Mouse (Mus musculus) right cerebral cortex, postnatal 10 days (tissue): ENCODE data around the gene Mlxipl.
"Not testable (repeated sequence)": the region's sequence is repeated elsewhere in the genome, so short reads cannot be mapped to it uniquely, and the experiment has no call there.

Source experiments
- DNase-seq, 2 experiments: peaks; one replicate each; pipeline ENCODE4 v3.0.0; 2021; ENCODE audit warnings: low spot score in 2 of 2

Mlxipl gene

DNA sequence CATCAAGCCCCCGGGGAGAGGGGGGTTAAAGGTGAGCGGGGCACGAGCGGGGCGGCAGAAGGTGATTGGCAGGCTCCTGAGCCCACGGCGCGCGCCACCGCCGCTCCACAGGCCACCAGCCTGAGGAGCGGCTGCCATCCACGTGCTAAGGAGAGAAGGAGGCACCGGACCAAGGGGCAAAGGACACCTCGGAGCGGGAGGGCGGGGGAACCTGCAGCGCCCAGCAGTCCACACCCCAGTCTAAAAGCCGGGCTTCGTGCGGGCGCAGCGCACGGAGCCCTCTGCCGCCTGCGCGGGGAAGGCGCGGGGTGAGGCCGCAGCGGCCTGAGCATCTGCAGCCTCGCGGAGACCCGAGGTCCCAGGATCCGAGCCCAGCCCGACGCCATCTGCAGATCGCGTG is at the start of gene Mlxipl:
Mlxipl (plus strand) TSS at position 238 of the 400 bp plus-strand sequence.
- DNase-seq: no peak

DNA sequence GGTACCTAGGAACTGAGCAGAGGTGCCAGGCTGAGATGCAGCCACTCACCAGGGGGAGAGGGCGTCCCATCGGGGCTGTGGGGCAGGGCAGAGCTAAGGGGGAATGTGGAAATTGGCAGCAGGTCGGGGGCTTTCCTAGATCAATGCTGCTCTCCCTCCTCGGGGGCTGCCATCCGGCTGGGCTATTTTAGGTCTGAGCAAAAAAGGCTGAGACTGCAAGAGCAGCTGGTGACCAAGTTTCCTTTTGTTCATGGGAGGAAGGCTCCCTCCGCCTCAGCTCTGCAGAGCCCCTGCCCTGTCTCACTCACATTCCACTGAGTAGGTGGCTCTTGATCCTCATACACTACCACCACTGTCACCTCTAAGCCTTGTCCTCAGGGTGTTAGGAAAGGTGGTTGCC is 49.6 kb upstream of the Mlxipl start:
- peak; percentile 62 to 81 for DNase-seq

GRCm38 (mm10) chr5:135040777-135041176 is 48.9 kb upstream of the Mlxipl start:
- DNase-seq: peak in 1 of 2 experiments; percentile 60

DNA sequence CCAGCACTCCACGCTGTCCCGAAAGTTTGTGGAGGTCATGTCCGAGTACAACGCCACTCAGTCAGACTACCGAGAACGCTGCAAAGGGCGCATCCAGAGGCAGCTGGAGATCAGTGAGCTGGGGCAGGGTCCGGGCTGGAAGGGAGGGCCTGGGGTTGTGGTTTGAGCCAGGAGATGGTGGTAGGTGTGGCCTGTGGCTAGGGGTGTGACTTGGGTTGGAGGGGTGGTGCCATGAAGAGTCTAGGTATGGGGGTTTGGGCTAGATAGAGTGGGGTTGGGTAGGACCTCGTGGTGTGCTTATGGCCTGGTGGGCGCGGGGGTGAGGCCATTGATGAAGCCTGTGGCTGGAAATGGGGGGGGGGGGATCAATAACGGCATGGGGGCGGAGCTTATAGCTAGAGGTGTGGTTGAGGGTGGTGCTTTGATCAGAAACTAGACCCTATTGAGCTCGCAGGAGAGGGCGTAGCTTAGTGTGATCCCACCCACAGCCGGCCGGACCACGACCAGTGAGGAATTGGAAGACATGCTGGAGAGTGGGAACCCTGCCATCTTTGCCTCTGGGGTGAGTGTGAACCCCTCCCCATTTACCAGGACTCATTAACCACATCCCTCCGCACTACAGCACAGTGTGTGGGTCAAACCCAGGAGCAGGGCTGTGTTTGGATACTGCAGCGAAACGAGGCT is 47.4 kb upstream of the Mlxipl start:
- no peak for DNase-seq

DNA sequence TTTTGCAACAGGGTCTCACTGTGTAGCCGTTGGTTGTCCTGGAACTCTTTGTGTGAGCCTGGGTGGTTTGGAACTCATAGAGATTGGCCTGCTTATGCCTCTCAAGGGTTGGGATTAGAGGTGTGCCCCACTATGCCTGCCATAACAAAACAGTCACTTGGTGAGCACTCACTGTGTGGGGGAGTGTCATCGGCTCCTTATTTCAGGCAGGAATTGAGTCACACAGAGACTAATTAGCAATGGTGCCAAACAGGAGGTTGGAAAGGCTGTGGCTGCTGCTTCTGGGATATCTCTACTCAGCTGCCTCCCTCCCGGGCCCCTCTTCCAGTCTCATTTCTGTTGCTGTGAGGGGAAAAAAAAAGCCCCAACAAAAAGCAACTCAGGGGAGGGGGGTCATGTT is 45.1 kb upstream of the Mlxipl start:
- no peak for DNase-seq

- no peak for DNase-seq
Measured at GRCm38 (mm10) chr5:135048539-135048938, 41.2 kb upstream of the Mlxipl start.

DNA sequence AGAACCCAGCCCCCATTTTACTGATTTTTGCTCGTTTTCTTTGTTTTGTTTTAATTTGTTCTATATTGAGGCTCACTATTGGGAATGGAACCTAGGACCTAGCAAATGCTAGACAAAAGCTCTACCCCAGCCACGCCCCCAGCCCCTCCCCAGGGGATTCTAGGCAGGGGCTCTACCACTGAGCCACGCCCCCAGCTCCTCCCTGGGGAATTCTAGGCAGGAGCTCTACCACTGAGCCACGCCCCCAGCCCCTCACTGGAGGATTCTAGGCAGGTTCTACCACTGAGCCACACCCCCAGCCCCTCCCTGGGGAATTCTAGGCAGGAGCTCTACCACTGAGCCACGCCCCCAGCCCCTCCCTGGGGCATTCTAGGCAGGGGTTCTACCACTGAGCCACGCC is 40.4 kb upstream of the Mlxipl start:
- not testable (repeated sequence) for DNase-seq

GRCm38 (mm10) chr5:135053356-135053755 is 36.3 kb upstream of the Mlxipl start:
- no peak for DNase-seq

- peak; percentile 99 for DNase-seq
Measured at GRCm38 (mm10) chr5:135063629-135064381, 25.9 kb upstream of the Mlxipl start, which contains the start of gene Dnajc30. Gene Dnajc30 (plus strand): TSS chr5:135064202.

DNA sequence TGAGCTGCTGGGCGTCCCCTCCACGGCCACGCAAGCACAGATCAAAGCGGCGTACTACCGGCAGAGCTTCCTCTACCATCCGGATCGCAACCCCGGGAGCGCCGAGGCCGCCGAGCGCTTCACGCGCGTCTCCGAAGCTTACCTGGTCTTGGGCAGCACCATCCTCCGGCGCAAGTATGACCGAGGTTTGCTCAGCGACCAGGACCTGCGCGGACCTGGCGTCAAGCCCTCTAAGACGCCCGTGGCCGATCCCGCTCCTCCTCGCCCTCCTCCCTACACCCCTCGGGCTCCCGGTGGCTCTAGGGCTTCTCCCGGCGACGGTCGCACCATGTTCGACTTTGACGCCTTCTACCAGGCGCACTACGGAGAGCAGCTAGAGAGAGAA is 25.3 kb upstream of the Mlxipl start:
- peak in 1 of 2 experiments; percentile 57 for DNase-seq

GRCm38 (mm10) chr5:135064909-135065446 is 24.7 kb upstream of the Mlxipl start, which contains the start of gene Bud23:
Gene Bud23 (minus strand): TSS chr5:135064959.
- DNase-seq: not testable (repeated sequence)

GRCm38 (mm10) chr5:135066008-135066407 is 23.7 kb upstream of the Mlxipl start:
- no peak for DNase-seq

DNA sequence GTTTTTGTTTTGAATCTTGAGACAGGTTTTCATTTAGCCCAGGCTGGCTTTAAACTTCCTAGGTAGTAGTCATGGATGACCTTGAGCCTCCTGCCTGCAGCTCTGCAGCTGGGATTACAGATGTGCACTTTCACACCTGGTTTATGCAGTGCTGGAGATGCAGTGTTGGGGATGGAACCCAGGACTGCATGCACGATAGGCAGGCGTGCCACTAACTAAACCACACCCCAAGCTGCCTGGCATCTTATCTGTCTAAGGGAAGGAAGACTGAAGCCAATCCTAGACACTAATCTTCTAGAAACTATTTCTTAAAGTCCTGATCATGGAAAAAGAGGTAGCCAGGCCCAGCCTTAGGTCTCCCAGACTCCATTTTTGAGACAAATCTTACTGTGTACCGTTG is 19.2 kb upstream of the Mlxipl start:
- no peak for DNase-seq

DNA sequence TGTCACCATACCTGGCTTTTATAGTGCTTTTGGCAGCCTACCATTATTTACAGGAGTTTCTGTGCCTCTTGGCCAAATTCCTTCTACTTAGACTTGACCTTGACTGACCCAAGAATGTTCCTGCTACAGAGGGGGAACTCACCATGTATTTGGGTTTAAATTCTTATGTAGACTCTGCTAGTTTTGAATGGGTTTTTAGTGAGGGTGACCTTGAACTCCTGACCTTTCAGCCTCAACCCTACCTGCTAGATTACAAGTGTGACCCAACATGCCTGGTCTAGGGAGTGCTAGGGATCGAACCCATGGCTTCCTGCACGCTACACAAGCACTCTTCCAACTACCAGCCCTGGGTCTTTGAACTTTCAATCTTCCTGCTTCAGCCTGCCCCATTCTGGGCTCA is 17.6 kb upstream of the Mlxipl start:
- no peak for DNase-seq

GRCm38 (mm10) chr5:135072720-135073119 is 17.0 kb upstream of the Mlxipl start:
- DNase-seq: no peak

GRCm38 (mm10) chr5:135073349-135074150 is 16.1 kb upstream of the Mlxipl start:
- no peak for DNase-seq

DNA sequence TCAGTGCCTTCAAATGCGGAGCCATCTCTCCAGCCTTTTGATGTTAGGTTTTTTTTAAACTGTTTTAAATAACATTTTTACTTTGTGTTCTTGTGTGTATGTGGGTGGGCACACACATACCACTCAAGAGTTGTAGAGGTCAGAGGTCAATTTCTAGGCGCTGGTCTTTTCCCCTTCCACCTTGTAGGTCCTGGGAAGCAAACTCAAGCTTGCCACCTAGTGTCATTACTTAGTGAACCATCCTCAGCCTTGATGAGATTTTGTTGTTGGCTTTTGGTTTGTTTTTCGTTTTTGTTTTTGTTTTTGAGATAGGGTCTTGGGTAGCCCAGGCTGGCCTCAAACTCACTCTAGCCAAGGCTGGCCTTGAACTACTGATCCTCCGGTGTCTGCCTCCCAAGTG is 14.0 kb upstream of the Mlxipl start:
- no peak for DNase-seq

DNA sequence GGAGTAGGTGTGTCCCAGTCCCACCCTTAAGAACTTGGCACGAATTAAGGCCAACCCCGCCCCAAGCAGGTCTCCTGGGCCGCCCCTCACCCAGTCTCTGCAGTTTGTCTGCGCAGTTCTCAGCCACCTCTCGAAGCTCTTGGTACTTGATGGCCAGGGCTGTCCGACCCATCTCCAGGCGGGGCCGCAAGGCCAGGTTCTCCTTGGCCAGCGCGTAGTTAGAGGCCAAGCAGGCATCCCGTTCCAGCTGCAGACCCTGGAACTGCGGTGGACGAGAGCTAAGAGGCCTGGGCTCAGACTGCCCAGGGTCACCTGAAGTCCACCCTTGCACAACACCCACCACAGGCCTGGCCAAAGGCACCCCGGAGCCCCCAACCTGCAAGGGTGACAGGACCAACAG is 13.3 kb upstream of the Mlxipl start:
- DNase-seq: peak in 1 of 2 experiments; percentile 50

DNA sequence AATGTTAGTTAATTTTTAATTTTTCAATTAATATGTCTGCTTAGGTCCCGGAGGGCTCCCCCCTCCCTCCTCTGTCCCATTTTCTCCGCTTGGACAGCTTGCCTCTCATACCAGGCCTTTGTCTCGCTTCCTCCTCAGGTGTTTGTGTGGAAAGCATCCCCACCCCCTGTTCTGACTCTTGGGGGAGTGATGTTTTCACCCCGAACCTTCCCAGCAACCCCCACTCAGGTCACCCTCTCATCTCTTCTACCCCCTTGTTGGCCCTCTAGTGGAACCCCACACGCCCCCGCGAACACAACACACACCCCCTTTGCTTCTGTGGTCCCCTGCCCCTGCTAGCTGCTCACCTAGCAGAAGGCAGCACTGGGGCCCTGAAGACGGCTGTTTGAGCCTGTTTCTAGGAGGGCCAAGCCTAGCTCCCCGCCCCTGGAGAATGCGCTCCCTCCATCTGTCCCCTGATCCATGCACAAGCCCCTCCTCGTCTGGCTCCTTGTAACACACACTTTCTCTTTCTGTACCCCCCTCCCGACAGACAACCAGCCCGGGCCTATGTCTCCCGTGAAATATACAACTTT is 12.7 kb upstream of the Mlxipl start:
- peak; percentile 64 to 79 for DNase-seq

GRCm38 (mm10) chr5:135077564-135078481 is 11.9 kb upstream of the Mlxipl start, which contains the start of gene Vps37d:
Gene Vps37d (minus strand): TSS chr5:135078266.
- DNase-seq: peak; percentile 91 to 96

- DNase-seq: peak in 1 of 2 experiments; percentile 73
Measured at GRCm38 (mm10) chr5:135078482-135078810, 11.2 kb upstream of the Mlxipl start.
